Mouse (Mus musculus): ENCODE data around the gene Manba.

GRCm38 (mm10) chr3:135594238-135594917, 109.0 kb downstream of the Manba start:
- peak; percentile 33 for TF ChIP-seq CTCF (IDR thresholded peaks at IDR 0.05)
- TF ChIP-seq EP300 (IDR thresholded peaks at IDR 0.05): no peak

Measured in lung, postnatal 0 days (tissue).